Mouse (Mus musculus) liver, adult 2 months (tissue): ENCODE measurements at regions not wholly inside any gene's neighbourhood (a gene's known extent, or its start where the extent isn't known, plus 50 kb on each side); places are given as distances from the start of the nearest gene placed in this dataset.

ENCODE experiments used
- DNase-seq: peaks from one replicate; pipeline ENCODE4 v3.0.0-alpha.2; 2011; ENCODE audit warnings: low read depth, low spot score; ENCODE audit errors: extremely low read depth
- H3K27ac ChIP-seq: fragments of 200-500 bp; replicated peaks from 2 replicates; pipeline ENCODE4 v1.5.1; 2012; ENCODE audit warnings: low read depth, mild to moderate bottlenecking, control low read depth, inconsistent platforms, low read length; ENCODE audit not compliant: insufficient read depth
- H3K27me3 ChIP-seq: fragments of 200-500 bp; 2 replicates; pipeline ENCODE4 v1.6.1; 2012; ENCODE audit warnings: mild to moderate bottlenecking, moderate library complexity, low read length, inconsistent platforms; ENCODE audit not compliant: control insufficient read depth, insufficient read depth
- H3K36me3 ChIP-seq: fragments of 200-500 bp; 2 replicates; pipeline ENCODE4 v1.6.1; 2012; ENCODE audit warnings: low read length, inconsistent platforms; ENCODE audit not compliant: control insufficient read depth, insufficient read depth
- H3K4me1 ChIP-seq: fragments of 200-500 bp; 2 replicates; pipeline ENCODE4 v1.6.1; 2011; ENCODE audit warnings: low read length; ENCODE audit not compliant: control insufficient read depth, insufficient read depth
- H3K4me3 ChIP-seq: fragments of 200-500 bp; 2 replicates; pipeline ENCODE4 v1.5.1; 2011; ENCODE audit warnings: low read depth, mild to moderate bottlenecking, control low read depth, low read length, moderate library complexity; ENCODE audit not compliant: insufficient read depth
- H3K79me2 ChIP-seq: fragments of 200-500 bp; 2 replicates; pipeline ENCODE4 v1.6.1; 2012; ENCODE audit warnings: inconsistent platforms, mild to moderate bottlenecking, low read length, moderate library complexity; ENCODE audit not compliant: control insufficient read depth, insufficient read depth
- H3K9ac ChIP-seq: fragments of 200-500 bp; 2 replicates; pipeline ENCODE4 v1.6.1; 2012; ENCODE audit warnings: low read depth, mild to moderate bottlenecking, control low read depth, inconsistent platforms, low read length
- CTCF ChIP-seq: fragments of 200-500 bp; IDR thresholded peaks from 2 replicates; pipeline ENCODE4 v1.5.1; 2011; ENCODE audit warnings: low read depth, low read length, control low read depth
- POLR2A ChIP-seq: fragments of 200-500 bp; IDR thresholded peaks from 2 replicates; pipeline ENCODE4 v1.6.1; 2011; ENCODE audit warnings: low read length, control low read depth; ENCODE audit not compliant: insufficient read depth; ENCODE audit errors: extremely low read depth
- WGBS: fragments of 180-500 bp; shearing (Covaris S2); methylation state at CpG from one replicate; pipeline ENCODE4 v1.1.7; 2018; 5-methylcytosine and 5-hydroxymethylcytosine counted together

GRCm38 (mm10) chr14:48837181-48837580 is 163.6 kb upstream of the Otx2 start:
- Histone ChIP-seq H3K9ac (no peak overlapping the region), H3K36me3 (no peaks in the 10 kb centered on the region), H3K79me2 (no peaks in the 10 kb centered on the region), H3K27ac (no peak overlapping the region), H3K4me1 (no peaks in the 10 kb centered on the region), H3K4me3 (no peak overlapping the region), H3K27me3 (no peaks in the 10 kb centered on the region)
- DNase-seq: no peak
- 71% methylated on average over 6 of the region's 6 CpGs for WGBS
- TF ChIP-seq POLR2A (no peak), CTCF (no peak)

- H3K4me1 ChIP-seq: no peaks in the 10 kb centered on the region
- DNase-seq: no peak
- H3K9ac ChIP-seq: no peak overlapping the region
- TF ChIP-seq CTCF (no peak), POLR2A (no peak)
- H3K4me3 ChIP-seq: no peak overlapping the region
- H3K27me3 ChIP-seq: no peaks in the 10 kb centered on the region
- H3K36me3 ChIP-seq: no peaks in the 10 kb centered on the region
- 64% methylated on average over 2 of the region's 2 CpGs for WGBS
- H3K79me2 ChIP-seq: no peaks in the 10 kb centered on the region
- H3K27ac ChIP-seq: no peak overlapping the region
Measured at GRCm38 (mm10) chr14:48836071-48836470, 162.5 kb upstream of the Otx2 start.

- TF ChIP-seq POLR2A (no peak), CTCF (no peak)
- no peaks in the 10 kb centered on the region for H3K27me3 ChIP-seq
- no peaks in the 10 kb centered on the region for H3K79me2 ChIP-seq
- 87% methylated on average over 2 of the region's 2 CpGs for WGBS
- H3K27ac ChIP-seq: no peak overlapping the region
- H3K4me3 ChIP-seq: no peak overlapping the region
- no peaks in the 10 kb centered on the region for H3K4me1 ChIP-seq
- no peaks in the 10 kb centered on the region for H3K36me3 ChIP-seq
- H3K9ac ChIP-seq: no peak overlapping the region
- DNase-seq: no peak
Measured at GRCm38 (mm10) chr14:48834416-48834815, 160.8 kb upstream of the Otx2 start.

- TF ChIP-seq POLR2A (no peak), CTCF (no peak)
- Histone ChIP-seq H3K27ac (no peak overlapping the region), H3K9ac (no peak overlapping the region), H3K79me2 (no peaks in the 10 kb centered on the region), H3K27me3 (no peaks in the 10 kb centered on the region), H3K4me3 (no peak overlapping the region), H3K4me1 (no peaks in the 10 kb centered on the region), H3K36me3 (no peaks in the 10 kb centered on the region)
- 59% methylated on average over 5 of the region's 5 CpGs for WGBS
- no peak for DNase-seq
Measured at GRCm38 (mm10) chr14:48826421-48826820, 152.8 kb upstream of the Otx2 start.

- Histone ChIP-seq H3K27ac (no peak overlapping the region), H3K4me1 (no peaks in the 10 kb centered on the region), H3K79me2 (no peaks in the 10 kb centered on the region), H3K9ac (no peak overlapping the region), H3K36me3 (no peaks in the 10 kb centered on the region), H3K27me3 (no peaks in the 10 kb centered on the region), H3K4me3 (no peak overlapping the region)
- no peak for TF ChIP-seq CTCF
- TF ChIP-seq POLR2A: no peak
- 58% methylated on average over 3 of the region's 3 CpGs for WGBS
- no peak for DNase-seq
Measured at GRCm38 (mm10) chr14:48824375-48824774, 150.8 kb upstream of the Otx2 start.

GRCm38 (mm10) chr14:48815941-48816340 is 142.3 kb upstream of the Otx2 start:
- 89% methylated on average over 3 of the region's 3 CpGs for WGBS
- no peaks in the 10 kb centered on the region for H3K4me1 ChIP-seq
- no peak for DNase-seq
- H3K36me3 ChIP-seq: no peaks in the 10 kb centered on the region
- no peak overlapping the region for H3K9ac ChIP-seq
- H3K27me3 ChIP-seq: no peaks in the 10 kb centered on the region
- H3K79me2 ChIP-seq: no peaks in the 10 kb centered on the region
- H3K4me3 ChIP-seq: no peak overlapping the region
- no peak overlapping the region for H3K27ac ChIP-seq
- TF ChIP-seq POLR2A: no peak
- TF ChIP-seq CTCF: no peak
